Mouse (Mus musculus): ENCODE measurements around the gene Smarcd1. TPM values are rescaled to one million over a fixed set of nuclear protein-coding genes. Genes with fewer than 3 reads are reported as not detected.

Smarcd1 gene
- polyA plus RNA-seq, 1 experiment from 2014 or later, result 117 TPM

- WGBS, result 61% methylated on average over 11 of the region's 11 CpGs
- ATAC-seq (ENCODE audit: low read depth), result no peak
- H3K9ac ChIP-seq, result peak within 1 kb of the TSS; percentile 97
- peak within 1 kb of the TSS; percentile 99 for H3K27ac ChIP-seq (replicated peaks)
- peaks cover 40% of the 10 kb centered on the region for H3K4me1 ChIP-seq (replicated peaks)
- peaks cover 67% of the 10 kb centered on the region for H3K36me3 ChIP-seq
- H3K27me3 ChIP-seq, result no peaks in the 10 kb centered on the region
- peak within 1 kb of the TSS; percentile 78 for H3K4me3 ChIP-seq
- no peaks in the 10 kb centered on the region for H3K9me3 ChIP-seq
- peak within 1 kb of the TSS; percentile 99 for H3K4me2 ChIP-seq
Observed at GRCm38 (mm10) chr15:99705440-99706048, 3.6 kb downstream of the Smarcd1 start, which contains the start of gene Gm17349. Gm17349 (minus strand) TSS chr15:99705490.

GRCm38 (mm10) chr15:99708176-99708575 lies 6.2 kb downstream of the Smarcd1 start:
- peaks cover 41% of the 10 kb centered on the region for H3K4me1 ChIP-seq (replicated peaks)
- no peaks in the 10 kb centered on the region for H3K27me3 ChIP-seq
- H3K9me3 ChIP-seq, result no peaks in the 10 kb centered on the region
- peaks cover 92% of the 10 kb centered on the region for H3K36me3 ChIP-seq
- 96% methylated on average over 13 of the region's 13 CpGs for WGBS
- no peak overlapping the region for H3K4me3 ChIP-seq
- no peak overlapping the region for H3K4me2 ChIP-seq
- ATAC-seq (ENCODE audit: low read depth), result no peak
- H3K9ac ChIP-seq, result no peak overlapping the region
- H3K27ac ChIP-seq (replicated peaks), result no peak overlapping the region

DNA sequence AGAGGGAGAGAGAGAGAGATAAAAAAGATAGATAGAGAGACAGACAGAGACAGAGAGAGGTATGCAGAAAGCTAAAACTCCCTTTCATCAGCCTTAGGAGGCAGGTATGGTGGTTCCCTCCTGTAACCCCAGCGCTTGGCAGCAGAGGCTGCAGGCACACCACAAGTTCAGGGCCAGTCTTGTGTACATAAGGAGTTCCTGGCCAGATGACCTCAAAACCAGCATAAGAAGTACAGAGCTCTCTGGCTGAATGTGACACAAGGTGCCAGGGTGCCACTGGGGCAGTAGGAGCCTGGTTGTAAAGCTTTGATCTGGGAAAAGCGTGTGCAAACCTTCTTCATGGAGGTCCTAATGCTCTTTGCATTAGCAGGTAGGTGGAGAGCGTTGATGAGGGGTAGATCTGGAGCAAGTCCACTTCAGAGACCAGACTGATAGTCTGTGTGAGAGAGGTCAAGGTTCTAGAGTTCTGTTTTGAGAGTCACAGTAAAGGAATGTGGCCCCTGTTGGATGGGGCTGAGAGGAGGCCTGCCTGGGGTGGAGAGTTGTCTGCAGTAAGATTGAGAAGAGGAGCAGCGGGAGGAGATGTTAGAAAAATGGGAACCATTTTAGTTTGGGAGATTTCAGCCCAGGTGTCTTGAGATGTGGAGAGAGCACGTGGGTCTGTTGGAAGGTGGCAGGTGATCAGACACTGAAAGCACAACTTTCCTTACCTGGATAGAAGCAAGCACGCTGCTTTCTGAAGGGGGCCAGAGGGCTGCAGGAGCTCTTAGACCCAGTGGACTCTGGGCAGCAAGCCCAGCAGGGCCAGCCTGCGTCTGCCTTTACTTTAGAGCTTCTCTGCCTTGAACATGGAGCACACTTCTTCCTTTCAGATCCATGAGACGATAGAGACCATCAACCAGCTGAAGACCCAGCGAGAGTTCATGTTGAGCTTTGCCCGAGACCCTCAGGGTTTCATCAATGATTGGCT lies 8.6 kb downstream of the Smarcd1 start:
- no peaks in the 10 kb centered on the region for H3K9me3 ChIP-seq
- H3K9ac ChIP-seq, result no peak overlapping the region
- H3K4me2 ChIP-seq, result no peak overlapping the region
- peaks cover 30% of the 10 kb centered on the region for H3K4me1 ChIP-seq (replicated peaks)
- no peak overlapping the region for H3K27ac ChIP-seq (replicated peaks)
- H3K36me3 ChIP-seq, result peaks cover 93% of the 10 kb centered on the region
- ATAC-seq (ENCODE audit: low read depth), result no peak
- H3K27me3 ChIP-seq, result no peaks in the 10 kb centered on the region
- 90% methylated on average over 10 of the region's 10 CpGs for WGBS
- no peak overlapping the region for H3K4me3 ChIP-seq

DNA sequence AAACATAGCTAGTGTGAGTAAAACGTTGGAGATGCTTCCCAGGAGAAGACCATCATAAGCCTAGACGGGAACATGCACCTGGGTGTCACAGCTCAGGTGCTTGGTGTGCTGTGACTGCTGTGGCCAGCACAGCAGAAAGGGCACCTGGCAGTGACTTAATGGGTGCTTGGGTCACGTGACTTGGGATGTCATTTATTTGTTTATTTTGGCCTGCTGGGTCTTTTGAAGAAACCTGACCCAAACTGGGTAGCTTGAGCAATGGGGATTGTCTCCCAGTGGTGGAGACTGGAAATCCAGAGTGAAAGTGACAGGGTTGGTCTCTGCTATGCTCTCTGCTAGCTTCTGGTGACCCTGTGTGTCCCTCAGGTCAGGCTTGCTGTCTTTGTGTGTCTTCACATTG lies 9.6 kb downstream of the Smarcd1 start:
- H3K36me3 ChIP-seq, result peaks cover 86% of the 10 kb centered on the region
- no peak overlapping the region for H3K9ac ChIP-seq
- no peak overlapping the region for H3K27ac ChIP-seq (replicated peaks)
- H3K4me1 ChIP-seq (replicated peaks), result peaks cover 33% of the 10 kb centered on the region
- no peak overlapping the region for H3K4me2 ChIP-seq
- H3K27me3 ChIP-seq, result no peaks in the 10 kb centered on the region
- 76% methylated on average over 3 of the region's 3 CpGs for WGBS
- no peaks in the 10 kb centered on the region for H3K9me3 ChIP-seq
- no peak overlapping the region for H3K4me3 ChIP-seq
- ATAC-seq (ENCODE audit: low read depth), result no peak

DNA sequence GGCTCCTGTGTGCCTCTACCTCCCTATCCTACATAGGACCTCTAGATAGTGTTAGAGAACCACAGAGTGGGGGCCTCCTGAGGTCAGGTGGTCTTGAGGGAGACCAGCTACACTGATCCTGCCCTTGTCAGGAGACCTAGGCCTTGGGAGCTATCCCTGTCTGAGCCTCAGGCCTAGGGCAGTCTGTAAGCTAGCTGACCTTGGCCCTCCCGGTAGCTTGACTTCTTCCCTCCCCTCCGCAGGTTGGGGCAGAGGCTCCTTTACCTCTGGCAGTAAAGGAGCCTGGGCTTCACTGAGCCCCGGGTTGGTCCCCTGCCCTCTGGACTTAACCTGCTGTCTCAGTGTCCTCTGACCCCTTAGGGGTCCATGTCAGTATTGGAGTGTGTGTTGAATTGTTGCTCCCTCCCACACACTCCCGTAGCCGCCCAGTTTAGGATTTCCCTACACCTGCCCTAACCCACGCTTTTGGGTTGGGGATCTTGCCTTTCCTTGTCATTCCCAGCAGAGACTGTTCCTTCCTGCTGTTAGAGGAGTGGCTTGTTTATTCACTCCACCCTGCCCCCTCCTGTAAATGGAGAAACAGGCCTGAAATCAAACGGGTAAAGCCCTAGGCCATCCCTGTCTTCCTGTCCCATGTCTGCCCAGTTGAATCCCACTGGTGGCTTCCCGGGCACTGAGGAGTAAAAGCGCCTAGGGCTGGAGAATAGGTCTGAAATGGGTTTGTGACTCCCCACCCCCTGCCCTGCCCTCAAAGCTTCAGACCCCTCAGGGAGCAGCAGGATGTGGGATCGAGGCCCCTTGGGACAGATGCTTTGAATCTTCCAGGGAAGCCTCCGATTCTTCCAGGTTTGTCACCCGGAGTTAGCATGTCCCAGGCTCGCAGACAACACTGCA lies 11.0 kb downstream of the Smarcd1 start:
- no peaks in the 10 kb centered on the region for H3K9me3 ChIP-seq
- peaks cover 72% of the 10 kb centered on the region for H3K36me3 ChIP-seq
- peak overlapping the region; percentile 31; the same call in 1 of the 2 replicates for H3K9ac ChIP-seq
- ATAC-seq (ENCODE audit: low read depth), result no peak
- WGBS, result 64% methylated on average over 13 of the region's 13 CpGs
- H3K4me1 ChIP-seq (replicated peaks), result peaks cover 46% of the 10 kb centered on the region
- no peaks in the 10 kb centered on the region for H3K27me3 ChIP-seq
- H3K4me2 ChIP-seq, result no peak overlapping the region
- no peak overlapping the region for H3K4me3 ChIP-seq
- H3K27ac ChIP-seq (replicated peaks), result peak overlapping the region; percentile 46

GRCm38 (mm10) chr15:99713569-99713968 lies 11.6 kb downstream of the Smarcd1 start:
- Histone ChIP-seq H3K36me3 (peaks cover 65% of the 10 kb centered on the region), H3K27ac (replicated peaks) (peak overlapping the region; percentile 46), H3K9me3 (no peaks in the 10 kb centered on the region)

DNA sequence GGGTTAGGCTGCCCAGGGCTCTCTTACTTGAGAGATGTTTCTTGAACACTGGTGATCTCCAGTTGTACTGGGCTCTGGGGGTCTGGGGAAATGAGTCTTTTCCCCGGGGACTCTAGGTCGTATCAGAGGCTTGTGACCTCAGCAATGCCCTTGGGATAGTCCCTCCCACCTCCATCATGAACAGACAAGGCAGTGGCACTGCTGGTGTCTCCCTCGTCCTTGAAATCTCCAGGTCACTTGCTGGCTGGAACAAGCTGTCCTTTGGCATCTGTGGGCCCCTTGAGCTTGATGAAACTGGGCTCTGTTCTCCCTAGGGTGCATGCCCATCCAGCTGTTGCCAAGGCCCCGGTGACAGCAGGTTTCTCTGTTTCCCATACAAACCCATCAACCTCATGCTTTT lies 12.3 kb downstream of the Smarcd1 start:
- H3K4me1 ChIP-seq (replicated peaks), result peaks cover 51% of the 10 kb centered on the region
- H3K4me2 ChIP-seq, result no peak overlapping the region
- peak overlapping the region; percentile 78 for H3K27ac ChIP-seq (replicated peaks)
- no peak overlapping the region for H3K4me3 ChIP-seq
- H3K36me3 ChIP-seq, result peaks cover 65% of the 10 kb centered on the region
- no peaks in the 10 kb centered on the region for H3K9me3 ChIP-seq
- no peak for ATAC-seq (ENCODE audit: low read depth)
- no peak overlapping the region for H3K9ac ChIP-seq
- H3K27me3 ChIP-seq, result no peaks in the 10 kb centered on the region
- 67% methylated on average over 4 of the region's 4 CpGs for WGBS

More at GRCm38 (mm10) chr15:99713569-99713968, 11.6 kb downstream of the Smarcd1 start:
- peaks cover 51% of the 10 kb centered on the region for H3K4me1 ChIP-seq (replicated peaks)
- H3K4me2 ChIP-seq, result no peak overlapping the region
- peak overlapping the region; percentile 31; the same call in 1 of the 2 replicates for H3K9ac ChIP-seq
- no peak for ATAC-seq (ENCODE audit: low read depth)
- WGBS, result 75% methylated on average over 3 of the region's 3 CpGs
- no peak overlapping the region for H3K4me3 ChIP-seq
- H3K27me3 ChIP-seq, result no peaks in the 10 kb centered on the region

- ATAC-seq (ENCODE audit: low read depth), result peak; percentile 21; the same call in 1 of the 2 replicates
- WGBS, result 53% methylated on average over 7 of the region's 7 CpGs
- Histone ChIP-seq H3K4me2 (no peak overlapping the region), H3K36me3 (peaks cover 60% of the 10 kb centered on the region), H3K9me3 (no peaks in the 10 kb centered on the region), H3K4me1 (replicated peaks) (peaks cover 51% of the 10 kb centered on the region), H3K27ac (replicated peaks) (peak overlapping the region; percentile 78), H3K9ac (no peak overlapping the region), H3K4me3 (no peak overlapping the region), H3K27me3 (no peaks in the 10 kb centered on the region)
Observed at GRCm38 (mm10) chr15:99714858-99715257, 12.9 kb downstream of the Smarcd1 start.

GRCm38 (mm10) chr15:99715361-99715865 lies 13.5 kb downstream of the Smarcd1 start:
- peak overlapping the region; percentile 78 for H3K27ac ChIP-seq (replicated peaks)
- no peak overlapping the region for H3K4me2 ChIP-seq
- WGBS, result 55% methylated on average over 13 of the region's 13 CpGs
- no peaks in the 10 kb centered on the region for H3K9me3 ChIP-seq
- H3K4me3 ChIP-seq, result no peak overlapping the region
- ATAC-seq (ENCODE audit: low read depth), result peak; percentile 41
- peaks cover 55% of the 10 kb centered on the region for H3K36me3 ChIP-seq
- no peaks in the 10 kb centered on the region for H3K27me3 ChIP-seq
- H3K9ac ChIP-seq, result peak overlapping the region; percentile 50; the same call in 1 of the 2 replicates
- peaks cover 51% of the 10 kb centered on the region for H3K4me1 ChIP-seq (replicated peaks)

DNA sequence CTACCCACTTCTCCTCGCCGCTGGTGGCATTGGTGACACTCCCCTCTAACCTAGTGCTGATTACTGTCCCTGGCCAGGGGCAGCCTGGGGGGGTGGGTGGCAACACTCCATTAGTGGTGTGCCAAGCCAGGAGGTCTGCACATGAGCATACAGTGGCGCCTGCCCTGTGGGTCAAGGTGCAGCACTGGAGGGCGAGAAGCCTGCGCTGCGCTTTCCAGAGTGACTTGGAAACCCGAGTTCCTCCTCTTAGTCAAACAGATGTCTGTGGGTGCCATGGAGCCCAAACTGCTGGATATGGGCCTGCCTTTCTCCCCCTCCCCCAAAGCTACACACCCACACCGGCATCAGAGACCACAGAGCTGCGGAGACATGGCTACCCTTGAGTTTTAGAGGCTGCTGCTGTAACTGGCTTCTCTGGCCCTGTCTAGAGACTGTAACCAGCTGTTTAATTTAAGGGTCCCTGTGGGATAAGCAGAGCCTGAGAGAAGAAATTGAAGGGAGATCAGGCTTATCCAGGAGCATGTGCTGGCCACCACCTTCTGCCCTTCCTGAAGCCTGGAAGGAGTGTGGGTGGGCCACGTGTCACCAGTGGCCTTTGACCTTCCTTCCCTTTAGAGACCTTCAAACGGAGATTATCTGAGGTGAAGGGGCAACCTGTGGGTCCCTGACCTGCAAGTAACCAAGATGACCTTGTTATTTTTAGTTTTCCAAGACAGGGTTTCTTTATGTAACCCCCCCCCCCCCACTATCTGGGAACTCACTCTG lies 14.2 kb downstream of the Smarcd1 start:
- Histone ChIP-seq H3K27me3 (no peaks in the 10 kb centered on the region), H3K4me1 (replicated peaks) (peaks cover 51% of the 10 kb centered on the region), H3K9ac (peak overlapping the region; percentile 50), H3K36me3 (peaks cover 55% of the 10 kb centered on the region), H3K4me3 (no peak overlapping the region), H3K9me3 (no peaks in the 10 kb centered on the region), H3K27ac (replicated peaks) (peak overlapping the region; percentile 78), H3K4me2 (no peak overlapping the region)
- ATAC-seq (ENCODE audit: low read depth), result peak; percentile 7; the same call in 1 of the 2 replicates
- WGBS, result 75% methylated on average over 11 of the region's 11 CpGs

GRCm38 (mm10) chr15:99716814-99717213 lies 14.9 kb downstream of the Smarcd1 start:
- Histone ChIP-seq H3K36me3 (peaks cover 55% of the 10 kb centered on the region), H3K4me1 (replicated peaks) (peaks cover 50% of the 10 kb centered on the region), H3K27me3 (no peaks in the 10 kb centered on the region), H3K9me3 (no peaks in the 10 kb centered on the region), H3K27ac (replicated peaks) (no peak overlapping the region), H3K4me2 (no peak overlapping the region), H3K4me3 (no peak overlapping the region), H3K9ac (no peak overlapping the region)
- WGBS, result 82% methylated on average over 12 of the region's 12 CpGs
- no peak for ATAC-seq (ENCODE audit: low read depth)

Data from neural tube, embryonic 13.5 days (tissue).